Mouse (Mus musculus) lung, embryonic 14.5 days (tissue): ENCODE results near the gene Ccdc190. TPM values are rescaled to one million over a fixed set of nuclear protein-coding genes. Genes with fewer than 3 reads are reported as not detected.
A peak's percentile ranks its signal among the peaks of the same experiment; 100 is the strongest.

Source experiments
- ATAC-seq: fragments of 200-750 bp; cut with Nextera tagmentation; 2 replicates; pipeline ENCODE4 v1.8.0; 2017; ENCODE audit warnings: mild to moderate bottlenecking, moderate TSS enrichment, moderate library complexity; ENCODE audit not compliant: insufficient read depth
- DNase-seq: peaks from one replicate; pipeline ENCODE4 v3.0.0-alpha.2; 2015
- H3K27ac ChIP-seq: fragments of 300-500 bp; sonication (generic); 2 replicates; pipeline ENCODE4 v1.5.1; 2014; ENCODE audit warnings: low read depth, mild to moderate bottlenecking, moderate library complexity
- H3K27me3 ChIP-seq: fragments of 300-500 bp; sonication (generic); 2 replicates; pipeline ENCODE4 v1.6.1; 2014; ENCODE audit warnings: low read length, control low read depth; ENCODE audit not compliant: insufficient read depth
- H3K36me3 ChIP-seq: fragments of 300-500 bp; sonication (generic); 2 replicates; pipeline ENCODE4 v1.6.1; 2014; ENCODE audit warnings: control low read depth; ENCODE audit not compliant: insufficient read depth
- H3K4me1 ChIP-seq: fragments of 300-500 bp; sonication (generic); 2 replicates; pipeline ENCODE4 v1.6.1; 2014; ENCODE audit warnings: antibody characterized with exemption, control low read depth; ENCODE audit not compliant: insufficient read depth
- H3K4me2 ChIP-seq: fragments of 300-500 bp; sonication (generic); 2 replicates; pipeline ENCODE4 v1.6.1; 2014; ENCODE audit warnings: mild to moderate bottlenecking
- H3K4me3 ChIP-seq: fragments of 300-500 bp; sonication (generic); 2 replicates; pipeline ENCODE4 v1.5.1; 2014; ENCODE audit warnings: low read depth, low read length
- H3K9ac ChIP-seq: fragments of 300-500 bp; sonication (generic); 2 replicates; pipeline ENCODE4 v1.6.1; 2014
- H3K9me3 ChIP-seq: fragments of 300-500 bp; sonication (generic); 2 replicates; pipeline ENCODE4 v1.6.1; 2016; ENCODE audit warnings: low read depth, low read length, control low read depth
- CTCF ChIP-seq: IDR thresholded peaks from 2 replicates; pipeline ENCODE4 v1.5.1; 2016; ENCODE audit warnings: antibody characterized with exemption, low read depth
- WGBS: fragments of 180-500 bp; shearing (Covaris S2); extraction: QIAGEN DNeasy Blood & Tissue Kit; methylation state at CpG from one replicate; pipeline ENCODE4 v1.1.7; 2014; 5-methylcytosine and 5-hydroxymethylcytosine counted together
- polyA plus RNA-seq: library from polyadenylated mRNA; unstranded; fragments of >200 nt; fragmentation: Nextera tagmentation; extraction: Ambion mirVana; gene quantifications from 2 replicates; pipeline ENCODE4 v1.2.1, GENCODE M21; 2014

Gene Ccdc190
- polyA plus RNA-seq, 1 experiment from 2014 or later = 0.20 TPM

GRCm38 (mm10) chr1:169969516-169969886 is 41.1 kb downstream of the Ccdc190 start:
- Histone ChIP-seq H3K9ac (peak overlapping the region; percentile 64), H3K4me3 (peak overlapping the region; percentile 64), H3K9me3 (no peaks in the 10 kb centered on the region), H3K4me1 (peaks cover 4% of the 10 kb centered on the region; the same call in 1 of the 2 replicates), H3K27me3 (no peaks in the 10 kb centered on the region), H3K36me3 (peaks cover 14% of the 10 kb centered on the region), H3K4me2 (peak overlapping the region; percentile 80), H3K27ac (peak overlapping the region; percentile 92)
- under 1% methylated on average over 8 of the region's 9 CpGs for WGBS
- ATAC-seq (peak; percentile 59), DNase-seq (no peak)
- TF ChIP-seq CTCF = no peak

- Histone ChIP-seq H3K9me3 (no peaks in the 10 kb centered on the region), H3K4me3 (no peak overlapping the region), H3K27ac (no peak overlapping the region), H3K4me2 (no peak overlapping the region), H3K27me3 (no peaks in the 10 kb centered on the region), H3K9ac (no peak overlapping the region), H3K36me3 (peaks cover 9% of the 10 kb centered on the region; the same call in 1 of the 2 replicates), H3K4me1 (peaks cover 4% of the 10 kb centered on the region; the same call in 1 of the 2 replicates)
- no peak for TF ChIP-seq CTCF
- DNase-seq = no peak
- 89% methylated on average over 4 of the region's 4 CpGs for WGBS
- ATAC-seq = no peak
Observed at GRCm38 (mm10) chr1:169970936-169971335, 42.5 kb downstream of the Ccdc190 start.

- no peak overlapping the region for H3K4me3 ChIP-seq
- H3K27ac ChIP-seq = no peak overlapping the region
- H3K9ac ChIP-seq = no peak overlapping the region
- TF ChIP-seq CTCF = no peak
- ATAC-seq = no peak
- DNase-seq = no peak
- no peaks in the 10 kb centered on the region for H3K9me3 ChIP-seq
- H3K36me3 ChIP-seq = peaks cover 6% of the 10 kb centered on the region; the same call in 1 of the 2 replicates
- H3K4me2 ChIP-seq = no peak overlapping the region
- 59% methylated on average over 2 of the region's 2 CpGs for WGBS
- H3K4me1 ChIP-seq = peaks cover 4% of the 10 kb centered on the region; the same call in 1 of the 2 replicates
- no peaks in the 10 kb centered on the region for H3K27me3 ChIP-seq
Observed at GRCm38 (mm10) chr1:169971998-169972397, 43.5 kb downstream of the Ccdc190 start.

GRCm38 (mm10) chr1:169977621-169978020 is 49.2 kb downstream of the Ccdc190 start:
- Histone ChIP-seq H3K9me3 (no peaks in the 10 kb centered on the region), H3K27ac (no peak overlapping the region), H3K27me3 (no peaks in the 10 kb centered on the region), H3K4me3 (no peak overlapping the region), H3K9ac (no peak overlapping the region), H3K4me1 (no peaks in the 10 kb centered on the region), H3K36me3 (peaks cover 9% of the 10 kb centered on the region; the same call in 1 of the 2 replicates), H3K4me2 (no peak overlapping the region)
- DNase-seq (no peak), ATAC-seq (no peak)
- WGBS = 85% methylated on average over 4 of the region's 4 CpGs
- TF ChIP-seq CTCF = no peak

Other genes starting within 250 kb of the Ccdc190 start
- gene Rgs4, start 181.0 kb upstream of the Ccdc190 start, polyA plus RNA-seq = 2.9 and 4.4 TPM in 2 replicates
- 11.2 and 13.5 TPM in 2 replicates for gene Hsd17b7, start 40.6 kb downstream of the Ccdc190 start, polyA plus RNA-seq
- gene Ddr2, start 182.1 kb downstream of the Ccdc190 start, polyA plus RNA-seq = 52.4 and 53.6 TPM in 2 replicates
- 54.4 and 59.5 TPM in 2 replicates for gene Uap1, start 246.3 kb downstream of the Ccdc190 start, polyA plus RNA-seq